Mouse (Mus musculus) stomach, postnatal 0 days (tissue): ENCODE measurements at regions not wholly inside any gene's neighbourhood (a gene's known extent, or its start where the extent isn't known, plus 50 kb on each side); places are given as distances from the start of the nearest gene placed in this dataset.

Experiments
- CTCF ChIP-seq: IDR thresholded peaks from 2 replicates; pipeline ENCODE4 v1.5.1; 2016; ENCODE audit warnings: antibody characterized with exemption, low read depth, mild to moderate bottlenecking, moderate library complexity
- EP300 ChIP-seq: optimal IDR thresholded peaks from 2 replicates; pipeline ENCODE3; 2016; ENCODE audit warnings: antibody characterized with exemption

DNA sequence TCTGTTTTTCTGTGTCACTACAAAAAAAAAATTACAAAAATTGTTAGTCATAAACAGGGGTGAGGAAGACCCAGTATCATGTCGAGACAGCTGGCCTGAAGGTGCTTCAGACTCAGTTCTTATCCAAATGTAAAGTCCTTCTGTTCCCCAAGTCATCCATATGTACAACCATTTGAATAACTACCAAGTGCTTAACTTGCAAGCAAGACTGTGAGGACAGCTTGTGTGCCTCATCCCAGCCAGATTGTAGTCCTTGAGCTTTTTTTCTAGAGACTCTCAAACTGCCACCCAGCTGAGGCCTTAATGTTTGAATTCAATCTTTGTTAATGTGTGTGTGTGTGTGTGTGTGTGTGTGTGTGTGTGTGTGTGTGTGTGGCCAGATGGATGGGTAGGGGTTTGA lies 1164.9 kb downstream of the Ntrk3 start:
- TF ChIP-seq CTCF (no peak), EP300 (no peak)
